Mouse (Mus musculus) cerebellum, adult 2 months (tissue): ENCODE measurements around the gene Gpr55. TPM values are rescaled to one million over a fixed set of nuclear protein-coding genes. Genes with fewer than 3 reads are reported as not detected.

Experiments used
- DNase-seq, 2 experiments: peaks; one replicate each; pipeline ENCODE4 v3.0.0; 2021
- H3K27ac ChIP-seq: fragments of 200-500 bp; 2 replicates; pipeline ENCODE4 v1.5.1; 2012; ENCODE audit warnings: low read length, control low read depth, inconsistent platforms; ENCODE audit not compliant: insufficient read depth
- H3K27me3 ChIP-seq: fragments of 200-500 bp; 2 replicates; pipeline ENCODE4 v1.6.1; 2012; ENCODE audit warnings: inconsistent platforms, mild to moderate bottlenecking, low read length, moderate library complexity; ENCODE audit not compliant: control insufficient read depth, insufficient read depth
- H3K4me1 ChIP-seq: fragments of 200-500 bp; 2 replicates; pipeline ENCODE4 v1.6.1; 2011; ENCODE audit warnings: low read length; ENCODE audit not compliant: control insufficient read depth, insufficient read depth
- H3K4me3 ChIP-seq: fragments of 200-500 bp; replicated peaks from 2 replicates; pipeline ENCODE3; 2011; ENCODE audit warnings: mild to moderate bottlenecking, low read depth, low read length, control low read depth; ENCODE audit not compliant: insufficient read depth
- CTCF ChIP-seq: fragments of 200-500 bp; IDR thresholded peaks from 2 replicates; pipeline ENCODE4 v1.5.1; 2011; ENCODE audit warnings: low read depth, mild to moderate bottlenecking, control low read depth, low read length, moderate library complexity, borderline replicate concordance; ENCODE audit not compliant: insufficient read depth
- POLR2A ChIP-seq: fragments of 200-500 bp; IDR thresholded peaks from 2 replicates; pipeline ENCODE4 v1.6.1; 2011; ENCODE audit warnings: low read length, control low read depth, borderline replicate concordance; ENCODE audit not compliant: insufficient read depth
- WGBS: fragments of 180-500 bp; shearing (Covaris S2); methylation state at CpG from one replicate; pipeline ENCODE4 v1.1.7; 2018; 5-methylcytosine and 5-hydroxymethylcytosine counted together
- polyA plus RNA-seq: library from polyadenylated mRNA; depleted of rRNA; stranded (reverse); fragments of >200 nt; gene quantifications from 2 replicates; pipeline ENCODE4 v1.2.3, GENCODE M21; 2012

The Gpr55 gene
- polyA plus RNA-seq, 1 experiment: 0.03 TPM

- no peak overlapping the region for H3K27ac ChIP-seq
- H3K4me3 ChIP-seq: no peak overlapping the region
- 75% methylated on average over 5 of the region's 5 CpGs for WGBS
- TF ChIP-seq CTCF: no peak
- no peak for TF ChIP-seq POLR2A
- H3K27me3 ChIP-seq: no peaks in the 10 kb centered on the region
- no peak for DNase-seq
- no peaks in the 10 kb centered on the region for H3K4me1 ChIP-seq
Measured at GRCm38 (mm10) chr1:85957290-85957689, 3.5 kb downstream of the Gpr55 start.

GRCm38 (mm10) chr1:85955150-85955549 is 5.7 kb downstream of the Gpr55 start:
- WGBS: 67% methylated on average over 3 of the region's 3 CpGs
- no peaks in the 10 kb centered on the region for H3K27me3 ChIP-seq

GRCm38 (mm10) chr1:85949085-85949684 is 11.6 kb downstream of the Gpr55 start:
- TF ChIP-seq POLR2A (no peak), CTCF (no peak)
- Histone ChIP-seq H3K27ac (no peak overlapping the region), H3K27me3 (no peaks in the 10 kb centered on the region), H3K4me1 (no peaks in the 10 kb centered on the region), H3K4me3 (no peak overlapping the region)
- WGBS: 85% methylated on average over 2 of the region's 2 CpGs
- DNase-seq: no peak

More at GRCm38 (mm10) chr1:85955150-85955549, 5.7 kb downstream of the Gpr55 start:
- TF ChIP-seq POLR2A (no peak), CTCF (no peak)
- Histone ChIP-seq H3K4me1 (no peaks in the 10 kb centered on the region), H3K27ac (no peak overlapping the region), H3K4me3 (no peak overlapping the region)
- DNase-seq: no peak

GRCm38 (mm10) chr1:85942318-85942717 is 18.5 kb downstream of the Gpr55 start:
- H3K4me1 ChIP-seq: no peaks in the 10 kb centered on the region
- H3K27me3 ChIP-seq: no peaks in the 10 kb centered on the region
- TF ChIP-seq POLR2A (no peak), CTCF (no peak)
- no peak overlapping the region for H3K4me3 ChIP-seq
- WGBS: 69% methylated on average over 8 of the region's 8 CpGs
- no peak overlapping the region for H3K27ac ChIP-seq
- DNase-seq: no peak

GRCm38 (mm10) chr1:85937323-85937722 is 23.5 kb downstream of the Gpr55 start:
- H3K4me3 ChIP-seq: no peak overlapping the region
- WGBS: 89% methylated on average over 1 of the region's 1 CpGs
- TF ChIP-seq POLR2A (no peak), CTCF (no peak)

GRCm38 (mm10) chr1:85936265-85936664 is 24.5 kb downstream of the Gpr55 start:
- WGBS: 46% methylated on average over 6 of the region's 6 CpGs

More at GRCm38 (mm10) chr1:85937323-85937722, 23.5 kb downstream of the Gpr55 start:
- H3K27me3 ChIP-seq: no peaks in the 10 kb centered on the region
- no peak for DNase-seq
- no peak overlapping the region for H3K27ac ChIP-seq
- H3K4me1 ChIP-seq: no peaks in the 10 kb centered on the region; the same call in 1 of the 2 replicates

GRCm38 (mm10) chr1:85935148-85935852 is 25.5 kb downstream of the Gpr55 start:
- no peak overlapping the region for H3K27ac ChIP-seq
- H3K4me1 ChIP-seq: no peaks in the 10 kb centered on the region; the same call in 1 of the 2 replicates
- WGBS: 66% methylated on average over 8 of the region's 8 CpGs
- H3K27me3 ChIP-seq: no peaks in the 10 kb centered on the region
- peak; percentile 64 for TF ChIP-seq CTCF
- TF ChIP-seq POLR2A: no peak
- peak; percentile 34 to 49 for DNase-seq
- no peak overlapping the region for H3K4me3 ChIP-seq

More at GRCm38 (mm10) chr1:85936265-85936664, 24.5 kb downstream of the Gpr55 start:
- Histone ChIP-seq H3K27me3 (no peaks in the 10 kb centered on the region), H3K4me3 (no peak overlapping the region), H3K27ac (no peak overlapping the region), H3K4me1 (no peaks in the 10 kb centered on the region; the same call in 1 of the 2 replicates)
- TF ChIP-seq CTCF: no peak
- no peak for TF ChIP-seq POLR2A
- DNase-seq: peak; percentile 21 to 26

- Histone ChIP-seq H3K4me3 (no peak overlapping the region), H3K4me1 (no peaks in the 10 kb centered on the region; the same call in 1 of the 2 replicates), H3K27ac (no peak overlapping the region), H3K27me3 (no peaks in the 10 kb centered on the region)
- no peak for TF ChIP-seq POLR2A
- TF ChIP-seq CTCF: no peak
- 36% methylated on average over 7 of the region's 7 CpGs for WGBS
- DNase-seq: peak in 1 of 2 experiments; percentile 4
Measured at GRCm38 (mm10) chr1:85934560-85934959, 26.2 kb downstream of the Gpr55 start.
